Comparison of ENCODE assay signal across 8 mouse cellular contexts in the genomic region with DNA sequence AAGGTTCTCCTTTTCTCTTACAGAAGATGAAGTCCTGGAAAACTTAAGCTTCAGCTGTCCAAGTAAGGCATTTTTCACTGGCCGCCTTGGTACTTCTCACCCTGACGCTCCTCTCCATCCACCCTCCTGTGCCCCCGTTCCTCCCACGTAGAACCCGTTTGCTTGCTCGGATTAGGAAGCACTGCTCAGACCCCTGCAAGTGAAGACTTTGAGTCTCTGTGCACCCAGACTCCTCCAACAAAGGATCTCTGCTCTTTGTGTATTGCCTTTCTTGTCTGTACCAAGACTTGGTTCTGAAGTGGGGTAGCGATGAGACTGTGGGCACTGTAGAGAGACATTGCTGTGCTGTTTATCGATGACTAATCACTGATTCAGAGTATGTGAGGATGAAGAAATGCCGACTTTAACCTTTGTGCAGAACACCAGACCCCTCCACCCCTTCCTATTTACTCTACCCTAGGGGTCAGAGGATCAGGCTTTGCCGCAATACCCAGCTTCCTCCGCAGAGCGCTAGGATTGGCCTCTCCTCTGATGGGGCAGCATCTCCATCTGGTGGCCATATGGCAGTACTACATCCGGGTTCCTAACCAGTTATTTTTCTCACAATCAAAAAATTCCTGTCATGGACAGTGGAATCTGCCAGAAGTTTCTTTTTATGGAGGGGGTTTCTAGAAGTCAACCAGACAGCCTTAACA. TPM values are rescaled to one million over a fixed set of nuclear protein-coding genes. Genes with fewer than 3 reads are reported as not detected.
DNase-seq lines count a peak whose midpoint lies in the region; ATAC-seq and TF ChIP-seq lines count a peak whose summit lies in the region.

No protein-coding gene starts in this region.

- peak; percentile 61 for DNase-seq in ES-E14 (ENCODE audit: low read depth, low spot score)
- DNase-seq in c-Kit-positive CD71-positive TER-119-positive erythroid progenitor cells, embryonic 14.5 days (ENCODE audit: low spot score) = peak; percentile 20
- DNase-seq in heart, postnatal 4 days = peak; percentile 77
- DNase-seq in layer of hippocampus, adult 18-20 months (ENCODE audit: low spot score in 2 of 2) = peak; percentile 56 to 85
- peak; percentile 76 for DNase-seq in liver, postnatal 0 days
- DNase-seq in thymus, postnatal 14 days = peak; percentile 42

- no peaks in the 10 kb centered on the region for H3K9me3 ChIP-seq in ES-E14 (ENCODE audit: control insufficient read depth, insufficient read depth, low read depth, low read length)
- H3K9me3 ChIP-seq in forebrain, embryonic 13.5 days (replicated peaks) = no peaks in the 10 kb centered on the region
- no peaks in the 10 kb centered on the region for H3K9me3 ChIP-seq in liver, postnatal 0 days (ENCODE audit: low read length)

- 46% methylated on average over 13 of the region's 13 CpGs for WGBS in forebrain, embryonic 13.5 days
- WGBS in liver, postnatal 0 days (ENCODE audit: insufficient replicate concordance) = 33% methylated on average over 13 of the region's 13 CpGs
- WGBS in olfactory bulb, adult 2 months = 51% methylated on average over 13 of the region's 13 CpGs

- in situ Hi-C loops in ES-E14 (cut with MboI; ENCODE audit: low sequenced_read_pairs in 2 of 2, unreplicated experiment in 2 of 2) = no loop called here

- no peak for TF ChIP-seq EP300 in liver, postnatal 0 days (IDR thresholded peaks at IDR 0.05; ENCODE audit: low read depth)

- TF ChIP-seq CTCF in liver, postnatal 0 days (IDR thresholded peaks at IDR 0.05; ENCODE audit: low read depth) = peak; percentile 93
- peak; percentile 76 for TF ChIP-seq CTCF in olfactory bulb, adult 2 months (IDR thresholded peaks at IDR 0.05; ENCODE audit: insufficient read depth, low read depth, low read length)

- H3K4me3 ChIP-seq in ES-E14 (ENCODE audit: insufficient read depth in 1 of 2, low read depth in 1 of 2, low read length in 2 of 2, poor library complexity in 1 of 2, severe bottlenecking in 1 of 2) = 0 out of 4 replicates have a peak overlapping the region, but pooled peaks of 1 of the 2 experiments have one; percentile 11
- no peak overlapping the region for H3K4me3 ChIP-seq in forebrain, embryonic 13.5 days
- peak overlapping the region; percentile 60 for H3K4me3 ChIP-seq in liver, postnatal 0 days (ENCODE audit: low read depth, low read length)
- no peak overlapping the region for H3K4me3 ChIP-seq in olfactory bulb, adult 2 months (ENCODE audit: insufficient read depth, low read depth, low read length)

- no peak overlapping the region for H3K9ac ChIP-seq in ES-E14 (ENCODE audit: insufficient read depth, low read depth, low read length, poor library complexity, severe bottlenecking)
- no peak overlapping the region for H3K9ac ChIP-seq in forebrain, embryonic 13.5 days
- H3K9ac ChIP-seq in liver, postnatal 0 days (replicated peaks) = peak overlapping the region; percentile 85

- peak; percentile 88 for ATAC-seq in forebrain, embryonic 13.5 days
- peak; percentile 93 for ATAC-seq in liver, postnatal 0 days

- no peaks in the 10 kb centered on the region; a peak in 1 of 4 replicates for H3K4me1 ChIP-seq in ES-E14 (ENCODE audit: control insufficient read depth in 2 of 2, insufficient read depth in 2 of 2, low read length in 2 of 2, poor library complexity in 1 of 2)
- no peaks in the 10 kb centered on the region for H3K4me1 ChIP-seq in forebrain, embryonic 13.5 days
- no peaks in the 10 kb centered on the region for H3K4me1 ChIP-seq in liver, postnatal 0 days (ENCODE audit: insufficient read depth)
- H3K4me1 ChIP-seq in olfactory bulb, adult 2 months (ENCODE audit: control insufficient read depth, insufficient read depth, low read length) = no peaks in the 10 kb centered on the region

- no peak for TF ChIP-seq POLR2A in olfactory bulb, adult 2 months (IDR thresholded peaks at IDR 0.05; ENCODE audit: insufficient read depth, low read depth, low read length)

- peak overlapping the region; percentile 14; the same call in 1 of the 2 replicates for H3K4me2 ChIP-seq in forebrain, embryonic 13.5 days
- H3K4me2 ChIP-seq in liver, postnatal 0 days (ENCODE audit: low read depth, low read length) = peak overlapping the region; percentile 64

- no peak overlapping the region for H3K27ac ChIP-seq in ES-E14 (ENCODE audit: insufficient read depth, low read depth, low read length, poor library complexity, severe bottlenecking)
- no peak overlapping the region for H3K27ac ChIP-seq in forebrain, embryonic 13.5 days
- peak overlapping the region; percentile 95 for H3K27ac ChIP-seq in liver, postnatal 0 days (ENCODE audit: low read depth)
- no peak overlapping the region for H3K27ac ChIP-seq in olfactory bulb, adult 2 months (ENCODE audit: insufficient read depth, low read depth, low read length)

- no peaks in the 10 kb centered on the region for H3K36me3 ChIP-seq in ES-E14 (ENCODE audit: control insufficient read depth, insufficient read depth, low read length, poor library complexity, severe bottlenecking)
- H3K36me3 ChIP-seq in forebrain, embryonic 13.5 days (ENCODE audit: poor library complexity, severe bottlenecking) = no peaks in the 10 kb centered on the region
- peaks cover 4% of the 10 kb centered on the region; the same call in 1 of the 2 replicates for H3K36me3 ChIP-seq in liver, postnatal 0 days (replicated peaks; ENCODE audit: insufficient read depth, low read length)

- H3K27me3 ChIP-seq in forebrain, embryonic 13.5 days = no peaks in the 10 kb centered on the region
- H3K27me3 ChIP-seq in liver, postnatal 0 days (ENCODE audit: insufficient read depth, low read length) = no peaks in the 10 kb centered on the region

TF ChIP-seq in ES-E14, 5 proteins besides CTCF, POLR2A, EP300 and RAD21:
- TF ChIP-seq MAFK (IDR thresholded peaks at IDR 0.05; ENCODE audit: insufficient read depth, low read depth, low read length) = no peak
- peak; percentile 92 for TF ChIP-seq ZC3H11A (IDR thresholded peaks at IDR 0.05; ENCODE audit: borderline replicate concordance, low read depth, low read length)

RNA-seq across cellular contexts. Expression of gene Apob, which starts 0.9 kb away (rescaled TPM):
- 1.2 and 1.7 TPM in 2 replicates for total RNA-seq in ES-E14 (2012; rRNA removed)
- 0.09 TPM in 1 of 2 replicates, not detected in the other for polyA plus RNA-seq in forebrain, embryonic 13.5 days (2015; fragmentation: Nextera tagmentation; extraction: Ambion mirVana)
- total RNA-seq in heart, postnatal 4 days (2021) = under 1 TPM; 0.14 to 0.26 TPM
- total RNA-seq in layer of hippocampus, adult 18-20 months (2021) = not detected
- polyA plus RNA-seq in liver, postnatal 0 days (2015; fragmentation: Nextera tagmentation; extraction: Ambion mirVana) = 178 and 219 TPM in 2 replicates
- polyA plus RNA-seq in olfactory bulb, adult 2 months (2012; ENCODE audit: insufficient read depth, insufficient read length, low replicate concordance, missing spikeins) = not detected in 2 replicates

Comparison
In these comparisons a context has a peak if more than half of its experiments do, and no peak if none do; other contexts are left out.
1. DNase-seq: peak in every context shown above with its lines; median percentile 77 in heart, postnatal 4 days; 76 in liver, postnatal 0 days; 70 in layer of hippocampus, adult 18-20 months; 61 in ES-E14; 42 in thymus, postnatal 14 days; 20 in c-Kit-positive CD71-positive TER-119-positive erythroid progenitor cells, embryonic 14.5 days.